Mouse (Mus musculus) neural tube, postnatal 0 days (tissue): Measurements from ENCODE around the gene Hsf3. TPM values are rescaled to one million over a fixed set of nuclear protein-coding genes. Genes with fewer than 3 reads are reported as not detected.

Experiments
- polyA plus RNA-seq: library from polyadenylated mRNA; unstranded; fragments of >200 nt; fragmentation: Nextera tagmentation; extraction: Ambion mirVana; gene quantifications from 2 replicates; pipeline ENCODE4 v1.2.1, GENCODE M21; 2015

Gene Hsf3
- polyA plus RNA-seq: 0.12 TPM in 1 of 2 replicates, not detected in the other

DNA sequence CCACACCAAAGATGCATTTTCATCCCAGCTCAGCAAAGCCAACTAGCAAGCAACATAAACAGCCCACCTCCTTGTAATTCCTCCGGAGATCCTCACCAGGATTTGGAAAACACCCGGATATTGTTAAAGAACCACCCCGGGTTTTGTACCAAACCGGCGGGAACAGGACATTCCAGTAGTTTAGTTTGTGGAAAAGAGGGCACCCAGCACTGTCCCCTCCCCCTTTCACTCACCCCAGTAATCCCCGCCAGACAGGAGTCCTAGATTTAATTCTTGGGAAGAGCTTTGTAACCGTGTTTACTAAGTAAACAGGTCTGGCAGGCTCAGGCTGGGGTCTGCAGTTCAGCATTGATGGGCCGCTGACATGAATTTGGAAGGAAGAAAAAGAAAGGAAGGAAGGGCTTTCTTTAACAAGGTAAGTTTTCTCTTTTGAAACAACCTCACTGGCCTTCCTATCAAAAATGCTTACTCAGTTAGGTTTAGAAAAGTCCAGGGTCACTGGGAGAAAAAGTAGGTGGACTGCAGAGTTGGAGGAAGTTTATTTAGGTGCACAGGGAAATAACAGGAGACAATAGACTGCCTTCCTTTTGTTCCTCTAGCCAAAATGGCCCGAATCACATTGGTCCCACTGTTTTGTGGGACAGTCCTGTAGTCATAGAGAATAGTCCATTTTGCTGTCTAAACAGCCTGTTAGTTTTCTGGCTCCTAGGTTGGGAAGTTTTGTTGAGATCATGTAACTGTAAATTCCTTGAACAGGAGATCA is at the start of gene Hsf3:
Gene Hsf3 (minus strand): TSS at position 94 of the 763 bp plus-strand sequence.

DNA sequence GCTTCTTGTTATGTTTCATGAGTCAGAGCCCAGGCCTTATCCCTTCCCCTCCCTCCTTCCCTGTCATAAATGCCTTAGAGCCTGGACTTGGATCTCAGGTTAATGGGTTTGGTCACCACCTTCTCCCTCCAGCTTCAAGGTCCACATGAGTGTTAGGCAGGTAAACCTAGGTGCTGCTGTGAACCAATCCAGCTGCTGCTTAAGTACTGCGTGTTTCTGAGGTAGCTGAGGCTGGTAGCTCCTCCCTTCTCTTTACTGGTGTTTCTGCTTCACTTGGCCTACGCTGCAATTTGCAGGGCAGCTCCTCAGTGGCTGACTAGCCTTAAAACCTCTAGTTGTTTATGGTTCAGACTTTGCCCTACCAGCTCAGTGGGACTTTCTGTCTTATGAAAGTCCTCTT is 945 bp downstream of the Hsf3 start, which contains the start of gene Heph:
Gene Heph (plus strand): TSS at position 211 of the 400 bp plus-strand sequence.

DNA sequence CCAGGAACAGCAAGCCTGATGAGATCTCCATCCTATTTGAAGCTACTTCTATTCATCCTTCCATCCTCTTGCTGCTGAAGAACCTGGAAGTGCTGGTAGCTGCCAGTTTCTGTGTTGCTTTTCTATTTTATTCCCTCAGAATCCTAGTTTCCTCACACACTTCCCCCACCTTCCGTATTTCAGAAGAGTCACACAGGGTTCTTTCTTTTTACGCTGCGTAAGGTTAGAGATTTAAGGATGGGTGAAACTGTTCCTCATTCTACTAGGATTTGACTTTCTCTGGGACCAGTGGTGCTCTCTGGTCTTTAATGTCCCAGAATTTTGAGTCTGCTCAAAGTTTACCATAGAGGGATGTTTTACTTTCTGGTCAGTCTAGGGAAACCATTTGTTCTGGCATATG is 162.8 kb downstream of the Hsf3 start, which contains the start of gene Vsig4:
Gene Vsig4 (minus strand): TSS at position 101 of the 400 bp plus-strand sequence.

Other genes with a start within 250 kb of the Hsf3 start
- gene Vsig4, start 162.9 kb downstream of the Hsf3 start, polyA plus RNA-seq: not detected in 2 replicates
- 2.8 TPM in 2 replicates for gene Heph, start 935 bp downstream of the Hsf3 start, polyA plus RNA-seq